Mouse (Mus musculus) testis, postnatal 10 days (tissue): ENCODE data around the gene Mapkbp1.

Experiments
- DNase-seq: peaks from one replicate; pipeline ENCODE4 v3.0.0; 2021; ENCODE audit warnings: low spot score

Mapkbp1 gene

DNA sequence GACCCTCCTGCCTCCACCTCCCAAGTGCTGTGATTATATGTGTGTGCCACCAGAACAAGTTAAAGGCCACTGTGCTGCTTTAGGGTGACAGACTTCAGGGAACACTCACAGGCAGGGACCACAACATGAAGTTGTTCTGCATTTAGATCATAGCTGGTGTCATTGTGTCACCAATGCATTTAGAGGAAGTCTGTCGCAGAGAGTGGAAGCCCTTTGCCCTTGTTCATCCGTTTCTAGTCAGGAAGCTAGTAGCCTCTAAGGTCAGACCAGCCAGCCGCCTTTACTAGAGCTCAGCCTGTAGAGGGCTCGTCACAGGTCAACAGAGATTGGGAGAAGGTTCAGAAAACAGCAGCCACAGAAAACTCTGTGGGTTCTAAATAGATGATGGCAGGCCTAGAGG, 36.2 kb downstream of the Mapkbp1 start:
- no peak for DNase-seq

DNA sequence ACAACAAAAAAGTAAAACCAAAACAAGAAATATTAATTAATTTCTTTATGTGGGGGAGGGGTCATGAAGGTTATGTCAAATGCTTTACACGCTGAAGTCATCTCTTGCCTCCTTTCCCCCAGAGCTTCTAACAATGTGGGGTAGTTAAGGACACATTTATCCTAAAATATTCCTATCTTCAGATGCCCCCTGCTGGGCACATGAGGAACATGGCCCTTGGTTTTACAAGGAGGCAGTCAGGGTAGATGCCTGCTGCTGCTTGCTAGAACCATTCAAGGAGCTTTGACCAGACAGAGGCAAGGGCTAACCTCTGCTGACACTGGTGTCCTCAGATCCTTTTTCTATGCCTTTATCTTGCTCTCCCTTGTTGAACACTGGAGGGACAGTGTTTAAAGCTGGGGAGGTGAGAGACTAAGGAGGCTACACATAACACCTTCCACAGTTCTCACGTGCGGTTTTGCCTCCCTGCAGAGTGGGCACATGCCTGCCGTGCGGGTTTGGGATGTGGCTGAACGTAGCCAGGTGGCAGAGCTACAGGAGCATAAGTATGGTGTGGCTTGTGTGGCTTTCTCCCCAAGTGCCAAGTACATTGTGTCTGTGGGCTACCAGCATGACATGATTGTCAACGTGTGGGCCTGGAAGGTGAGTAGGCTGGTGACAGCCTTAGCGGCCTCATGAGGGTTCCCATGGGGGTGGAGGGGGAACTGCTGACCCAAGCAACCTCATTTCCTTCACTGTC, 39.1 kb downstream of the Mapkbp1 start:
- DNase-seq = peak; percentile 73

DNA sequence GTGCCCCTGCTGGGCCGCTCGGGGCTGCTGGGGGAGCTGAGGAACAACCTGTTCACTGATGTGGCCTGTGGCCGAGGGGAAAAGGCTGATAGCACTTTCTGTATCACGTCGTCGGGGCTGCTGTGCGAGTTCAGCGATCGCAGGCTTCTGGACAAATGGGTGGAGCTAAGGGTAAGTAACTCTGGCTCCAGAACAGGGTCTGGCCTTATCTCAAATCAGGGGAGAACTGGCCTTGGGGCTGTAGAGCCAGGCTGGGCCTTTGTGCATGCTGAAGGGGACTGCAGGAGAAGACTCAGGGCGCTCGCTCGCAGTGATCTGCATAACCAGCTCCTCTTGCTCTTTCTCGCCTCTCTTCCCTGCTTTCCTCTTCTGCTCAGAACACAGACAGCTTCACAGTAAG, 40.4 kb downstream of the Mapkbp1 start:
- peak; percentile 48 for DNase-seq

- DNase-seq = no peak
Observed at GRCm38 (mm10) chr2:120013831-120014486, 41.5 kb downstream of the Mapkbp1 start.

DNA sequence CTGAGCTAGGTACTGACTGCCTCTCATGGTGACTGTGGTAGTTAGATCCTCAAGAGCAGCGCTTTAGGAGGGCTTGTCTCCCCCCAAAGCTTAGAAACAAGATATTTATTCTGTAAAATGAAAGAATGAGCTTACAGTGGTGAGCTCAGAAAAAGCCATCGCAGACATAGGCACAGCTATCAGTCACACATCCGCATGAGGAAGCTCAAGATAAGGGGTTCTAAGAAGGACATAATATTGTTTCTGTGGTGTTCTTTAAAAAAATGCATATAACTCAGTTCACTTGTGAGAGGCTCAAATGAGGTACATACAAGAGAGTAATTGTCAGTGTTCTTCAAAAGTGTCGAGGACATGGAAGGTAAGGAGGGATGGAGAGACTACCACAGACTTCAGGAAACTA, 43.4 kb downstream of the Mapkbp1 start:
- no peak for DNase-seq

DNA sequence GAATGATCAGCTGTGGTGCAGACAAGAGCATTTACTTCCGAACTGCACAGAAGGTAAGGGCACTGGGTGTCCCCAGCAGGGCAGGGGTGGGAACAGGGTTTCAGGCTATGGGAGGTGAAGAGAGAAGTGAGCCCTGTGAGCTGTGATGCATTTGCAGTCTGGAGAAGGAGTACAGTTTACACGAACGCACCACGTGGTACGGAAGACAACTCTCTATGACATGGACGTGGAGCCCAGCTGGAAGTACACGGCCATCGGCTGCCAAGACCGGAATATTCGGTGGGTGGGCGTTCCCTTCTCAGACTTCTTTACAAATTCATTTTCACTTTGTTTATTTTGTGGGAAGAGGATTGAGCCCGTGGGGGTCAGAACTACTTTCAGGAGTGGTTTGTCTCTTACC, 45.1 kb downstream of the Mapkbp1 start:
- DNase-seq = no peak

GRCm38 (mm10) chr2:120024337-120024736, 51.8 kb downstream of the Mapkbp1 start:
- peak; percentile 88 for DNase-seq

DNA sequence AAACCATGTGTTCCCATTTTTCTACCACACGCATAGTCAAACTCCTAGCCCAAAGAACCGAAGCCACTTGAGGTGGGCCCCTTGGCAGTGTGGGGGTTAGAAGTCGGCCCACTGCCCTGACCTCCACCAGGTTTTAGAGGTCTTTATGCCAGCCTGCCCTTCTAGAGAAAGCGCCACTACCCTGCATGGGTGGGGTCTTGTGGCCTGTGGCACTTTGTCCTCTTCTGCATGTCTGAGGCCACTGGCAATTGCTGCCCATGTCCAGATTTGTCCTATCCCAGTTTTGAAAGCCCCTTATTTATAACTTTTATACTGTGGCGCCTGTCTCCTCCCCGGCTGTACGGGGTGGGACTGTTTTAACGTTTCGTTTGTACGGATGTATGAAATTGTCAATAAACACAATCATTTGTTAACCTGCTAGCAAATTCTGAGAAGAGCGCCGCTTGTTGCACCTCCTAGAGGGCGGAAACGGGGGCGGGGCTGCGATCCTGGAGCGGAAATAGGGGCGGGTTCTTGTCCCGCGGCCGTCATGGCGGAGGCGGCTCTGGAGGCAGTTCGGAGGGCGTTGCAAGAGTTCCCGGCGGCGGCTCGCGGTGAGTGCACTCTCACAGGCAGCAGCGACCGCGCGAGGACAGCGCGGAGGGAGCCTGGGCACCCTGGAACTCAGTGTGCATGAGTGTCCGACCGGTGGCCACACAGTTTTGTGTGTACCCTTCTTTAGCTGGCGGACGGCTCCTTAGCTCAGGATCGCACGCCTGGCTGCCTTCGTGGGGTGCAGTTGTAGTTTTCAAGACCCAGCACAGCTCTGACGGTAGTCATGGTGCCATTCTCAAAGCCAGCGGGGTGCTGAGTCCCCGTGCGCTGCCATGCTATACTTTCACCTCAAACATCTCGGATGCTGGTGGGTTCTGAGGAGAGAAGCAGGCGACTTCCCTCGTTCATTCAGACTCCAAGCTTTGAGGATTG, 54.8 kb downstream of the Mapkbp1 start, which contains the start of the genes Jmjd7 and Gm28042:
Gene Jmjd7 (plus strand): TSS at position 500 of the 966 bp plus-strand sequence.
Gene Gm28042 (plus strand): TSS at position 510 of the 966 bp plus-strand sequence.
- DNase-seq = peak; percentile 98

DNA sequence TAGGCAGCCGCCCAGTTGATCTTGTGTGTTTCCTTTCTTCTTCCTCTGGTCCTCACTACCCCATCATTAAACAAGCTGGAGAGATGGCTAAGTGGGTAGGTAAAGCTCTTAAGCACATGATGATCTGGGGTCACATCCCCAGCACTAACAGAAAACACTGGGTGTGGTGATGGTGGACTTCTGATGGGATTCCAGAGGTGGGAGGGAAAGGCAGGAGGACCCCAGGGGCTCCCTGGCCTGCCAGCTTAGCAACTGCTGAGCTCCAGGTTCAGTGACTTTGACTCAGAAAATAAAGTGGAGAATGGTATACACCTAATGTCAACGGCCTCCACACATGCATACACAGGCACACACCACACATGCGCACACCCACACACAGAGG, 55.4 kb downstream of the Mapkbp1 start:
- DNase-seq = no peak

GRCm38 (mm10) chr2:120030380-120030779, 57.9 kb downstream of the Mapkbp1 start:
- no peak for DNase-seq

GRCm38 (mm10) chr2:120032726-120033467, 60.4 kb downstream of the Mapkbp1 start, which contains the start of gene Pla2g4b:
Gene Pla2g4b, plus strand, starts transcription at chr2:120033417.
- no peak for DNase-seq

DNA sequence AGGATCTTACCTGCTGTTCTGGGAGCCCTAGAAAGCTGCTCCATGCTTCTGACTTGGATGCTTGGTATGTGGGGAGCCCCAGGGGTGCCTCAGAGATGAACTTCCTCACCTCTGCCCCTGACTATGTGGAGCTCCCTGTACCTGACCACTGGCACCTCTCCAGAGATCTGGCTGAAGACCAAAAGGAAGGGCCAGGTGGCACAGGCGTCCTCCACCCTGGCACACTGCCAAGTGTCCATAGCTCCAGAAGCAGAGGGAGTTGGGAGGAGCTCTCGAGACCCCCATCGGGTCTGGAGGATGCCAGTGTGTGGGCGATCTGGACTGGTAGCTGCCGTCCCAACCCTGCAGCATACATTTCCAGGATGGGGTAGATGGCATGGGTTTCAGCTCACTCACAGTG, 61.2 kb downstream of the Mapkbp1 start:
- peak; percentile 68 for DNase-seq

DNA sequence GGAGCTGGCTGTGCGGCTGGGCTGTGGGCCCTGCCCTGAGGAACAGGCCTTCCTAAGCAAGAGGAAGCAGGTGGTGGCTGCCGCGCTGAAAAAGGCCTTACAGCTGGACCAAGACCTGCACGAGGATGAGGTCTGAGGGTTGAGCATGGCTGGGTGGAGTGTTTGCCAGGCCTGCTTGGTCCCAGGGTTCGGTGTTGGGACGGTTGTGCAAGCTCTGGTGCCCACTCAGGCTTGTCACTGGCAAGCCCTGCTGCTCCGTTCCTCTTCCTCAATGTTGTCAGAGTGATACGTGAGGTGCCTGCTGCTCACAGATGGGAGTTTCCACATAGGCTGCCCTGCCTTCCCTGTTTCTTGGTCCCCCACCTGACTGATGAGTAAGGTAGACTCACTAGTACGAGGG, 65.2 kb downstream of the Mapkbp1 start:
- no peak for DNase-seq

DNA sequence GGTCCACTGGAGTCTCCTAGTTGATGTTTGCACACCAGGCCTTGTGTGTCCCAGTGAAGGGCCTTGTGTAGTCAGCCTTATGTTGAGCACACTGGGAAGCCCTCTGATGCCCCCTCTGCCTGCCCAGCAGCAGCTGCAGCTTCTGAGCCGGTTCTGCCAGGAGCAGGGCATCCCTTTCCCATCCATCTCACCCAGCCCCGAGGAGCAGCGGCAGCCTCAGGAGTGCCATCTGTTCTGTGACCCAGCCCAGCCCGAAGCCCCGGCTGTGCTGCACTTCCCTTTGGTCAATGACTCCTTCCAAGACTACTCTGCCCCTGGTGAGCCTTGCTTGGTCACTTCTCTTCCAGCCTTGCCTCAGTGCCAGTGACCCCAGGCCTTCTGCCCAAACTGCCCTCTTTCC, 68.5 kb downstream of the Mapkbp1 start:
- no peak for DNase-seq

- DNase-seq = no peak
Observed at GRCm38 (mm10) chr2:120044101-120044603, 71.7 kb downstream of the Mapkbp1 start.

- DNase-seq = no peak
Observed at GRCm38 (mm10) chr2:120044676-120045075, 72.2 kb downstream of the Mapkbp1 start.

DNA sequence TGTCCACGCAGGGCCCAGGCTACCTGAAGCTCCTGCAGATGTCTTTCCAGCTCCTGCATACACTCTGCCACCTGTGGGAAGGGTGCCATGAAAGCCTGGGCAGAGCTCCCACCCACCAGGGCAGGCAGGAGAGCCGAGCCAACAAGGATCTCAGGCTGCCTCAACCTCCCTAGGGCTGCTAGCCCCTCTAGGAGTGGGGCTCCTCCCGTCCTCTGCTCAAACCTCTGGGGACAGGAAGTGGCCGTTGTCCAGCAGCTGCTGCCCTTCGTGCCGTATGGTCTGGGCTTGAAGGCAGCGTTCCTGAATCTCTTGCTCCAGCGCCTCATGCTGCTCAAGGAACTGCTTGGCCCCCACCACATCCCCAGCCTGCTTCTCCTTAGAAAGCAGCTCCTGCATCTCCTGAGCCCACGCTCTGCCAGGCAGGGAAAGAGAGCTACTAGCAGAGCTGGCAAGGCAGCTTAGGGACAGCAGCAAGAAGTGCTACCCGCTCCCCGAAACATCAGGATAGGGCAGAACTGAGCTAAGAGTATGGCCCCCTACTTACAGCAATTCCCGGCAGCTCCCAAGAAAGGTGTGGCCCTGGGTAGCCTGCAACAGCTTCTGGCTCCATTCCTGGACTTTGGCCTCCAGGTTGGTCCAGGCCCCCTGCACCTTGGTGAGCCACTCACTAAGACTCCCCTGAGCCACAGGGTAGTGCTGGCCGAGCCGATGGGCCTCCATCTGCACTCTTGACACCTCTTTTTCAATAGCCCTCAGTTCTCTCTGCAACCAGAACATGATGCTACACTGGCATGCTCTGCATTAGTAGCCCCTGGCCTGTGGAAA, 74.2 kb downstream of the Mapkbp1 start:
- DNase-seq = no peak

- DNase-seq = no peak
Observed at GRCm38 (mm10) chr2:120048173-120048572, 75.7 kb downstream of the Mapkbp1 start.

- peak; percentile 81 for DNase-seq
Observed at GRCm38 (mm10) chr2:120049632-120050274, 77.3 kb downstream of the Mapkbp1 start.

DNA sequence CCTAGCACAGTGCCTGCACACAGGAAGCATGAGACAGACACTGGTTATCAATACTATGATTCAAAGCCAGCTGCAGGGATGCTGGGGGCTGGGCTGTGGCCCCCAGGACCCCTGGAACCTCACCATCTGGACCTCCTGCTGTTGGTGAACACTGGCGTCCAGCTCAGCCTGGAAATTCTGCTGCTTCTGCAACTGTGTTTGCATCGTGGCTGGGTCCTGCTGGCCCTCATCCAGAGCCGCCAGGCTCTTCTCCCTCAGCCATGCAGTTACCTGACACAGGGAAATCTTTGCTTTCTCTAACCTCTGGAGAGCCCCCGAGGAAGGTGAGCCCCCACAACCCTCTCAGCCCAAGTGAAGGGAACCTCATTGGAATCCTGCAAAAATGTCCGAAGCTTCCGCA, 78.9 kb downstream of the Mapkbp1 start:
- DNase-seq = peak; percentile 64
